Mouse (Mus musculus) megakaryocyte-erythroid progenitor cell, adult 5-6 weeks (primary cell): ENCODE results near the gene Tmem199. TPM values are rescaled to one million over a fixed set of nuclear protein-coding genes. Genes with fewer than 3 reads are reported as not detected.

ENCODE experiments used
- total RNA-seq, 2 experiments: library from RNA; stranded (forward) in 1 of 2; stranded (reverse) in 1 of 2; fragments of 200-1000, 215-1000 nt in 1 of 2; fragments of >200 nt in 1 of 2; fragmentation: Nextera tagmentation in 1 of 2; gene quantifications; 2 replicates each; pipeline ENCODE4 v1.2.3; 2014 to 2017

The Tmem199 gene
- total RNA-seq, 2 experiments from 2014 or later = 34.8 to 39.0 TPM

Other genes with a start within 250 kb of the Tmem199 start
- gene BC030499, start 221.3 kb downstream of the Tmem199 start, total RNA-seq (2014; fragmentation: Nextera tagmentation) = 0.55 and 1.3 TPM in 2 replicates
- gene BC030499, start 221.3 kb downstream of the Tmem199 start, total RNA-seq (2017) = 0.50 and 0.89 TPM in 2 replicates
- gene Spag5, start 210.6 kb downstream of the Tmem199 start, total RNA-seq (2014; fragmentation: Nextera tagmentation) = 47.4 and 52.6 TPM in 2 replicates
- gene Spag5, start 210.6 kb downstream of the Tmem199 start, total RNA-seq (2017) = 42.0 and 62.4 TPM in 2 replicates
- 0.39 and 2.4 TPM in 2 replicates for gene Aldoc, start 189.2 kb downstream of the Tmem199 start, total RNA-seq (2014; fragmentation: Nextera tagmentation)
- 0.84 TPM in 1 of 2 replicates, not detected in the other for gene Aldoc, start 189.2 kb downstream of the Tmem199 start, total RNA-seq (2017)
- 40.5 and 44.5 TPM in 2 replicates for gene Pigs, start 183.8 kb downstream of the Tmem199 start, total RNA-seq (2014; fragmentation: Nextera tagmentation)
- gene Pigs, start 183.8 kb downstream of the Tmem199 start, total RNA-seq (2017) = 10.0 and 10.4 TPM in 2 replicates
- 51.2 and 51.5 TPM in 2 replicates for gene Unc119, start 168.7 kb downstream of the Tmem199 start, total RNA-seq (2014; fragmentation: Nextera tagmentation)
- gene Unc119, start 168.7 kb downstream of the Tmem199 start, total RNA-seq (2017) = 20.0 and 27.2 TPM in 2 replicates
- not detected in 2 replicates for gene Foxn1, start 125.6 kb downstream of the Tmem199 start, total RNA-seq (2014; fragmentation: Nextera tagmentation)
- not detected in 2 replicates for gene Foxn1, start 125.6 kb downstream of the Tmem199 start, total RNA-seq (2017)
- not detected in 2 replicates for gene Slc13a2, start 90.0 kb downstream of the Tmem199 start, total RNA-seq (2014; fragmentation: Nextera tagmentation)
- not detected in 2 replicates for gene Slc13a2, start 90.0 kb downstream of the Tmem199 start, total RNA-seq (2017)
- gene Slc46a1, start 46.5 kb downstream of the Tmem199 start, total RNA-seq (2014; fragmentation: Nextera tagmentation) = 2.6 and 3.6 TPM in 2 replicates
- 0.56 and 0.76 TPM in 2 replicates for gene Slc46a1, start 46.5 kb downstream of the Tmem199 start, total RNA-seq (2017)
- gene Sarm1, start 14.4 kb downstream of the Tmem199 start, total RNA-seq (2014; fragmentation: Nextera tagmentation) = not detected in 2 replicates
- gene Sarm1, start 14.4 kb downstream of the Tmem199 start, total RNA-seq (2017) = 0.88 TPM in 1 of 2 replicates, not detected in the other
- gene Vtn, start 13.1 kb downstream of the Tmem199 start, total RNA-seq (2014; fragmentation: Nextera tagmentation) = not detected in 2 replicates
- gene Vtn, start 13.1 kb downstream of the Tmem199 start, total RNA-seq (2017) = not detected in 2 replicates
- not detected in 2 replicates for gene Sebox, start 8.7 kb downstream of the Tmem199 start, total RNA-seq (2014; fragmentation: Nextera tagmentation)
- gene Sebox, start 8.7 kb downstream of the Tmem199 start, total RNA-seq (2017) = not detected in 2 replicates
- 104 and 105 TPM in 2 replicates for gene Poldip2, start within 50 bp of the Tmem199 start, total RNA-seq (2014; fragmentation: Nextera tagmentation)
- 79.8 and 81.7 TPM in 2 replicates for gene Poldip2, start within 50 bp of the Tmem199 start, total RNA-seq (2017)
- gene Tnfaip1, start 24.2 kb upstream of the Tmem199 start, total RNA-seq (2014; fragmentation: Nextera tagmentation) = 2.5 and 4.6 TPM in 2 replicates
- gene Tnfaip1, start 24.2 kb upstream of the Tmem199 start, total RNA-seq (2017) = 0.15 and 2.7 TPM in 2 replicates
- gene Ift20, start 24.2 kb upstream of the Tmem199 start, total RNA-seq (2014; fragmentation: Nextera tagmentation) = 57.8 and 83.5 TPM in 2 replicates
- gene Ift20, start 24.2 kb upstream of the Tmem199 start, total RNA-seq (2017) = 142 and 156 TPM in 2 replicates
- 63.3 and 72.9 TPM in 2 replicates for gene Tmem97, start 38.6 kb upstream of the Tmem199 start, total RNA-seq (2014; fragmentation: Nextera tagmentation)
- 59.7 and 64.4 TPM in 2 replicates for gene Tmem97, start 38.6 kb upstream of the Tmem199 start, total RNA-seq (2017)
- gene Nlk, start 185.2 kb upstream of the Tmem199 start, total RNA-seq (2014; fragmentation: Nextera tagmentation) = 26.7 and 34.8 TPM in 2 replicates
- gene Nlk, start 185.2 kb upstream of the Tmem199 start, total RNA-seq (2017) = 21.6 and 29.8 TPM in 2 replicates
- gene Ccnq, start 239.6 kb upstream of the Tmem199 start, total RNA-seq (2014; fragmentation: Nextera tagmentation) = 27.0 and 42.5 TPM in 2 replicates
- 30.9 and 32.6 TPM in 2 replicates for gene Ccnq, start 239.6 kb upstream of the Tmem199 start, total RNA-seq (2017)